Comparison of ENCODE assay signal across 16 mouse cellular contexts in the genomic region with DNA sequence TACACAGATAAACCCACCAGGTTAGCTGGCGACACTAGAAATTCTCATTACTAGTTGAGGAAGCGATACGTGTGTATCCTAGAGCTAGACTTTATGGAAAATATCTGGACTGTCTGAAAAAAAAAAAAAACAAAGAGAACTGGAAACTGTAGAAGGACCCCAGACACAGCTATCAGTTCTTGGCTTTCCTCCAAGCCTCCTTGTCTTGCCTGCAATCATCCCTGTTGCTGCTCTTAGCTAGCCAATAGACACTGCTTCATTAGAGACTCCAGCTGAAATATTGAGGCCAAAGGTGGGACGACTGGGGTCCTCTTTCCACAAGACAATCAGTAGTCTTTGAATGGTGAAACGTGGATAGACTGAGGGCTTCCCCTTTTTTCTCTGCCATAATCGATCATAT.
"Had no signal": no experiment of that assay in that cellular context is flagged by ENCODE, and none has a peak within 500 bp of the region (broad histone marks: within the 10 kb centered on the region; RNA-seq: fewer than 3 reads in every experiment).

No protein-coding gene starts in this region.

- H3K36me3 ChIP-seq: limb, embryonic 12.5 days; liver, embryonic 12.5 days; liver, embryonic 15.5 days; neural tube, embryonic 12.5 days; neural tube, embryonic 15.5 days had no signal

- H3K9ac ChIP-seq: limb, embryonic 12.5 days; liver, embryonic 12.5 days; liver, embryonic 15.5 days; neural tube, embryonic 12.5 days; neural tube, embryonic 15.5 days had no signal

- ATAC-seq: intestine, postnatal 0 days; liver, embryonic 12.5 days had no signal

- H3K4me3 ChIP-seq: layer of hippocampus, adult 2 months; limb, embryonic 12.5 days; liver, embryonic 12.5 days; liver, embryonic 15.5 days; neural tube, embryonic 12.5 days; neural tube, embryonic 15.5 days had no signal

- H3K27me3 ChIP-seq: limb, embryonic 12.5 days; liver, embryonic 12.5 days; liver, embryonic 15.5 days; neural tube, embryonic 12.5 days; neural tube, embryonic 15.5 days had no signal

- H3K4me2 ChIP-seq: limb, embryonic 12.5 days; liver, embryonic 12.5 days; liver, embryonic 15.5 days; neural tube, embryonic 12.5 days; neural tube, embryonic 15.5 days had no signal

- H3K9me3 ChIP-seq: limb, embryonic 12.5 days; liver, embryonic 12.5 days; liver, embryonic 15.5 days; neural tube, embryonic 12.5 days; neural tube, embryonic 15.5 days had no signal

- DNase-seq: kidney, adult 2 months; kidney, postnatal 25 days; layer of hippocampus, adult 9-11 months; liver; lung, adult 18-20 months; thymus, adult 18-20 months; thymus, postnatal 36 days had no signal

- H3K4me1 ChIP-seq: liver, embryonic 12.5 days; liver, embryonic 15.5 days; neural tube, embryonic 12.5 days; neural tube, embryonic 15.5 days had no signal

- H3K27ac ChIP-seq: kidney, postnatal 0 days; layer of hippocampus, adult 2 months; limb, embryonic 12.5 days; liver, embryonic 12.5 days; liver, embryonic 15.5 days; macrophage; neural tube, embryonic 12.5 days; neural tube, embryonic 15.5 days had no signal
